Mouse (Mus musculus) heart, embryonic 13.5 days (tissue): Measurements from ENCODE around the gene Cetn4. TPM values are rescaled to one million over a fixed set of nuclear protein-coding genes. Genes with fewer than 3 reads are reported as not detected.

Source experiments
- ATAC-seq: fragments of 200-750 bp; cut with Nextera tagmentation; 2 replicates; pipeline ENCODE4 v1.8.0; 2017; ENCODE audit warnings: moderate TSS enrichment; ENCODE audit not compliant: insufficient number of reproducible peaks, low FRiP score, low TSS enrichment; ENCODE audit errors: extremely low read depth
- H3K27ac ChIP-seq: fragments of 300-500 bp; sonication (generic); replicated peaks from 2 replicates; pipeline ENCODE4 v1.5.1; 2015; ENCODE audit warnings: moderate library complexity, mild to moderate bottlenecking, inconsistent platforms
- H3K27me3 ChIP-seq: fragments of 300-500 bp; sonication (generic); replicated peaks from 2 replicates; pipeline ENCODE4 v1.6.1; 2015; ENCODE audit warnings: mild to moderate bottlenecking, inconsistent platforms
- H3K36me3 ChIP-seq: fragments of 300-500 bp; sonication (generic); 2 replicates; pipeline ENCODE4 v1.6.1; 2015; ENCODE audit warnings: mild to moderate bottlenecking, inconsistent platforms
- H3K4me1 ChIP-seq: fragments of 300-500 bp; sonication (generic); 2 replicates; pipeline ENCODE4 v1.6.1; 2015; ENCODE audit warnings: inconsistent platforms
- H3K4me2 ChIP-seq: fragments of 300-500 bp; sonication (generic); 2 replicates; pipeline ENCODE4 v1.6.1; 2015; ENCODE audit warnings: inconsistent platforms, mild to moderate bottlenecking, moderate library complexity
- H3K4me3 ChIP-seq: fragments of 300-500 bp; sonication (generic); 2 replicates; pipeline ENCODE4 v1.5.1; 2015; ENCODE audit warnings: moderate library complexity, mild to moderate bottlenecking, inconsistent platforms
- H3K9ac ChIP-seq: fragments of 300-500 bp; sonication (generic); 2 replicates; pipeline ENCODE4 v1.6.1; 2015; ENCODE audit warnings: inconsistent platforms, mild to moderate bottlenecking, moderate library complexity
- H3K9me3 ChIP-seq: fragments of 300-500 bp; sonication (generic); 2 replicates; pipeline ENCODE4 v1.6.1; 2016; ENCODE audit warnings: inconsistent platforms
- WGBS: fragments of 180-500 bp; shearing (Covaris S2); methylation state at CpG from one replicate; pipeline ENCODE4 v1.1.7; 2015; ENCODE audit warnings: mixed read lengths; 5-methylcytosine and 5-hydroxymethylcytosine counted together
- polyA plus RNA-seq: library from polyadenylated mRNA; unstranded; fragments of >200 nt; fragmentation: Nextera tagmentation; extraction: Ambion mirVana; gene quantifications from 2 replicates; pipeline ENCODE4 v1.2.1, GENCODE M21; 2015

Cetn4 gene
- polyA plus RNA-seq, 1 experiment from 2014 or later = 1.2 TPM

- Histone ChIP-seq H3K27me3 (no peaks in the 10 kb centered on the region), H3K36me3 (no peaks in the 10 kb centered on the region), H3K4me2 (no peak overlapping the region), H3K9ac (no peak overlapping the region), H3K4me3 (no peak overlapping the region), H3K4me1 (no peaks in the 10 kb centered on the region), H3K27ac (no peak overlapping the region), H3K9me3 (no peaks in the 10 kb centered on the region)
- ATAC-seq = no peak
- WGBS = 77% methylated on average over 4 of the region's 4 CpGs
These were observed 42.6 kb downstream of the Cetn4 start for GRCm38 (mm10) chr3:37269926-37270325.

GRCm38 (mm10) chr3:37268338-37268737, 44.2 kb downstream of the Cetn4 start:
- WGBS = 70% methylated on average over 11 of the region's 11 CpGs
- H3K4me2 ChIP-seq = no peak overlapping the region
- ATAC-seq = no peak

DNA sequence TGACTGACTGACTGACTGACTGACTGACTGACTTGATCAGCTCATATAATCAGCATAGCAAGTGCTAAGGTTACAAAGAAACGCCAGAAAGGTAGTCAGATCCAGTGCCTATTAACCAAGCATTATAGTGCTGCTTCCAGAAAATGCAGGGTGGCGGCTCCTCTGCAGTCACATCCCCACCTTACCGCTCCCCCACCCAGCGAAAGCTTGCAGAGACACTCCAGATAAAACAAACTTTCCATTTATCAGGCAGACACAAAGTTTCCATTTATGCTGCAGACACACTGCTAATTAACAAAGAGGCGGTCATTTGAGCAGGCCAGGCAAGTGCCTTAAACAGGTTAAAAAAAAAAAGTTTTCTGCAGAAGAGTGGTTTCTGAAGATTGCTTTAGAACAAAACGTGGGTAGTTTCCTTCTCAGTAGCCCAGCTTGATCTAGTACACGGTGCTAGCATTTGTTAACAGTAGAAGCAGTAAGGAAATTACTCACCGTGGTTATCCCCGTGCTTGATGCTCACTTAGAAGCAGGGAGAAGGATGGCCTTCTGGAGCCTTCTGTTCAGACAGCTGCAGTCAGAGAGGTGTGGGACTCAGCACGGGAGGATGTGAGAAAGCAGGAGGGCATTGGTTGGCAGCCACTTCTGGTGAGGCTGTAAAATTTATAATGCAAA, 53.0 kb downstream of the Cetn4 start:
- no peak overlapping the region for H3K4me3 ChIP-seq
- H3K9me3 ChIP-seq = no peaks in the 10 kb centered on the region
- H3K27me3 ChIP-seq = no peaks in the 10 kb centered on the region
- WGBS = 45% methylated on average over 10 of the region's 10 CpGs
- no peak overlapping the region for H3K27ac ChIP-seq
- ATAC-seq = no peak
- no peak overlapping the region for H3K4me2 ChIP-seq
- H3K4me1 ChIP-seq = 0 out of 2 replicates have a peak, but pooled peaks cover 6% of the 10 kb centered on the region
- no peak overlapping the region for H3K9ac ChIP-seq
- H3K36me3 ChIP-seq = no peaks in the 10 kb centered on the region

More at GRCm38 (mm10) chr3:37268338-37268737, 44.2 kb downstream of the Cetn4 start:
- H3K36me3 ChIP-seq = no peaks in the 10 kb centered on the region
- H3K9ac ChIP-seq = no peak overlapping the region
- no peak overlapping the region for H3K4me3 ChIP-seq
- no peaks in the 10 kb centered on the region for H3K27me3 ChIP-seq
- H3K27ac ChIP-seq = no peak overlapping the region
- H3K4me1 ChIP-seq = no peaks in the 10 kb centered on the region
- no peaks in the 10 kb centered on the region for H3K9me3 ChIP-seq

DNA sequence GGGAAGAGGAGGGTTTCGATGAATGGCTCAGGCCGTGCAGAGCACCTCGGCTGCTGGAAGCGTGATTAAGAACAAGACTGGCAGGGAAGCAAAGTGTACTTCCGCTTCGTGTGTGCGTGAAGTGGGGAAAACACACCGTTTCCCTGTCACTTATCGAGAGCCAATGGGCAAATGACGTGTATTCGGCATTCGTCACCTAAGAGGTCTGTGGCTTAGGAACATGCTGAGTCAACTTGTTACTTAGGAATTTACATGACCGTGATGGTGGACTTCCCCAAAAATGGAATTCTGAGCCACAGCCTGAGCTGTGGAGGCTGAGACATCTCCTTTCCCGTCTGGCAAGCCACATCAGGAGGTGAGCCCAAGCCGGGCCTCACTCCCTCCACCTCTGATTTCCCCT, 54.7 kb downstream of the Cetn4 start:
- no peaks in the 10 kb centered on the region for H3K9me3 ChIP-seq
- H3K4me3 ChIP-seq = no peak overlapping the region
- 0 out of 2 replicates have a peak, but pooled peaks cover 6% of the 10 kb centered on the region for H3K4me1 ChIP-seq
- WGBS = 83% methylated on average over 15 of the region's 15 CpGs
- H3K27me3 ChIP-seq = no peaks in the 10 kb centered on the region
- no peak overlapping the region for H3K27ac ChIP-seq
- H3K9ac ChIP-seq = no peak overlapping the region
- no peak for ATAC-seq
- no peaks in the 10 kb centered on the region for H3K36me3 ChIP-seq
- no peak overlapping the region for H3K4me2 ChIP-seq

Other genes starting within 250 kb of the Cetn4 start
- gene Adad1, start 249.2 kb downstream of the Cetn4 start, polyA plus RNA-seq = 0.59 and 0.75 TPM in 2 replicates
- gene Il2, start 186.7 kb downstream of the Cetn4 start, polyA plus RNA-seq = 0.23 and 0.27 TPM in 2 replicates
- gene Il21, start 80.1 kb downstream of the Cetn4 start, polyA plus RNA-seq = not detected in 2 replicates
- 4.9 and 5.0 TPM in 2 replicates for gene Bbs12, start 154 bp downstream of the Cetn4 start, polyA plus RNA-seq
- gene Fgf2, start 35.6 kb upstream of the Cetn4 start, polyA plus RNA-seq = 0.94 and 1.2 TPM in 2 replicates
- 21.4 and 23.6 TPM in 2 replicates for gene Spata5, start 107.2 kb upstream of the Cetn4 start, polyA plus RNA-seq
- gene Nudt6, start 107.5 kb upstream of the Cetn4 start, polyA plus RNA-seq = 9.8 and 11.8 TPM in 2 replicates